Mouse (Mus musculus): ENCODE measurements around the gene Bzw1.
"Not testable (repeated sequence)": the region's sequence is repeated elsewhere in the genome, so short reads cannot be mapped to it uniquely, and the experiment has no call there.

The Bzw1 gene

GRCm38 (mm10) chr1:58392652-58393283 lies at the start of gene Bzw1:
Bzw1 (plus strand) TSS chr1:58392898.
- DNase-seq (ENCODE audit: low read depth in 1 of 2, low spot score in 2 of 2): peak; percentile 80 to 89

GRCm38 (mm10) chr1:58343861-58344260 lies 48.8 kb upstream of the Bzw1 start:
- no peak for DNase-seq (ENCODE audit: low read depth in 1 of 2, low spot score in 2 of 2)

- no peak for DNase-seq (ENCODE audit: low read depth in 1 of 2, low spot score in 2 of 2)
These were observed 48.1 kb upstream of the Bzw1 start for GRCm38 (mm10) chr1:58344570-58344969.

GRCm38 (mm10) chr1:58346159-58346558 lies 46.5 kb upstream of the Bzw1 start:
- DNase-seq (ENCODE audit: low read depth in 1 of 2, low spot score in 2 of 2): no peak

GRCm38 (mm10) chr1:58348712-58349111 lies 44.0 kb upstream of the Bzw1 start:
- DNase-seq (ENCODE audit: low read depth in 1 of 2, low spot score in 2 of 2): peak; percentile 5 to 42

- DNase-seq (ENCODE audit: low read depth in 1 of 2, low spot score in 2 of 2): no peak
These were observed 39.3 kb upstream of the Bzw1 start for GRCm38 (mm10) chr1:58353238-58353893.

GRCm38 (mm10) chr1:58358958-58359901 lies 33.5 kb upstream of the Bzw1 start:
- DNase-seq (ENCODE audit: low read depth in 1 of 2, low spot score in 2 of 2): peak; percentile 7 to 24

- DNase-seq (ENCODE audit: low read depth in 1 of 2, low spot score in 2 of 2): no peak
These were observed 30.4 kb upstream of the Bzw1 start for GRCm38 (mm10) chr1:58362296-58362695.

GRCm38 (mm10) chr1:58364551-58364950 lies 28.1 kb upstream of the Bzw1 start:
- DNase-seq (ENCODE audit: low read depth in 1 of 2, low spot score in 2 of 2): no peak

- DNase-seq (ENCODE audit: low read depth in 1 of 2, low spot score in 2 of 2): no peak
These were observed 26.9 kb upstream of the Bzw1 start for GRCm38 (mm10) chr1:58365829-58366228.

- DNase-seq (ENCODE audit: low read depth in 1 of 2, low spot score in 2 of 2): no peak
These were observed 25.8 kb upstream of the Bzw1 start for GRCm38 (mm10) chr1:58366737-58367471.

- no peak for DNase-seq (ENCODE audit: low read depth in 1 of 2, low spot score in 2 of 2)
These were observed 23.0 kb upstream of the Bzw1 start for GRCm38 (mm10) chr1:58369716-58370115.

- not testable (repeated sequence) for DNase-seq (ENCODE audit: low read depth in 1 of 2, low spot score in 2 of 2)
These were observed 18.4 kb upstream of the Bzw1 start for GRCm38 (mm10) chr1:58374266-58374665.

- no peak for DNase-seq (ENCODE audit: low read depth in 1 of 2, low spot score in 2 of 2)
These were observed 17.0 kb upstream of the Bzw1 start for GRCm38 (mm10) chr1:58375574-58376147.

GRCm38 (mm10) chr1:58382586-58383281 lies 10.0 kb upstream of the Bzw1 start:
- no peak for DNase-seq (ENCODE audit: low read depth in 1 of 2, low spot score in 2 of 2)

- no peak for DNase-seq (ENCODE audit: low read depth in 1 of 2, low spot score in 2 of 2)
These were observed 1.1 kb upstream of the Bzw1 start for GRCm38 (mm10) chr1:58391421-58392267.

GRCm38 (mm10) chr1:58392268-58392651 lies 438 bp upstream of the Bzw1 start:
- no peak for DNase-seq (ENCODE audit: low read depth in 1 of 2, low spot score in 2 of 2)

GRCm38 (mm10) chr1:58393284-58394195 lies 842 bp downstream of the Bzw1 start:
- peak in 1 of 2 experiments; percentile 32 for DNase-seq (ENCODE audit: low read depth in 1 of 2, low spot score in 2 of 2)
